Mouse (Mus musculus): ENCODE measurements around the gene Camta1.

Camta1 gene

DNA sequence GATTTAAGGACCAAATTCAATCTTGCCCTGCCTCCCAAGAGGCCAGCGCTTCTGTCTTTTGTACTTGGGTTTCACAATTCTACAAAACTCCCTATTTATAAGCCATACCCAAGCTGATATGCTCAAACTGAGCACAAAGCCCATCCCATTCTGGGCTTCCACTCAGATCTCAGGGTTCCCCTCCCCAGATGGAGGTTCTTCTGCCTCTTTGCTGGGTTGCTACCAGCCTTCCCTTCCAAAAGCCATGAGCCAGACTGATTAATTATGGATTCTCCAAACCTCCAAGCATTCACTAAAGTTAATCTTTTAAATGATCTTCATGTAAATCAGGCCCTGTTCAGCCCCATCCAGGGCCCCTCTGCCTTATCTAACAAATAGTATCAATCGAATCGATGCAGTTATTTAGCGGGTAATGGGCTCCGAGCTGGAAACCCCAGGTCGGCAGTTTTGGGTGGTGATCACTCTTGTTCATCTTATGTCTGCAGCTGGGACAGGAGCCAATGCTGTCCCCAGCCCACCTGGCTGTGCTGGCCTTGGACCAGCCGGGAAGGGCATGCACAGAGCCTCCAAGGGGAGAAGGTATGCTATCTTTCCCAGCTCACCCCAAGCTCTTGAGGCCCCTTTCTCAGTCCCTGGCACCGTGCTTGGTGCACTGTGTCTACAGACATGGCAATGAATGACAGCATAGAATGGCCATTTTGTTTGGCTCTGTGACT, 534.5 kb downstream of the Camta1 start:
- no peaks in the 10 kb centered on the region for H3K36me3 ChIP-seq (ENCODE audit: insufficient read depth, low read length)
- H3K4me3 ChIP-seq (replicated peaks; ENCODE audit: low read length), result no peak overlapping the region
- peaks cover 11% of the 10 kb centered on the region; the same call in 1 of the 2 replicates for H3K27me3 ChIP-seq (ENCODE audit: insufficient read depth, low read length)
- H3K9me3 ChIP-seq (ENCODE audit: low read length), result peaks cover 17% of the 10 kb centered on the region
- H3K4me1 ChIP-seq (replicated peaks; ENCODE audit: low read depth, low read length), result peaks cover 17% of the 10 kb centered on the region
- TF ChIP-seq CTCF (conservative IDR thresholded peaks at IDR 0.05; ENCODE audit: low read length) (no peak), POU5F1 (IDR thresholded peaks at IDR 0.05; ENCODE audit: borderline replicate concordance, low read length) (no peak), NANOG (IDR thresholded peaks at IDR 0.05; ENCODE audit: borderline replicate concordance, low read length) (no peak)

DNA sequence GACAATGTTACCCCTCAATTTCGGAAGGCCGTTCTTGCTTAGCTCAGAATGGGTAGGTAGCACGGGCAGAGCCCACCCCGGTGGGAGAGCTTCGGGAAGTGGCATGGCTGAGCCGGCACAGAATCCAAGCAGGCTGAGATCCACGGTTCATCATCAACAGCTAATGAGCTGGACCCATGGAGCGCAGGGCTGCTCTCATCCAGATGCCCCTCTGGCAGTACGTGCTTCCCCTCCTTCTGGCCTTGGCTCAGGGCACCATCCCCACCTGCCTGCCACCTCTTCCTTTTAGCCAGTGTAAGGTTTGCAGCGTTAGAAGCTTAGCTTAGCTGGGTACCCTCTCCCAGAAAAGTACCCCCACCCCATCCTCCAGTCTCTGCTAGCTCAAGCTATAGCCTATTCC, 545.2 kb downstream of the Camta1 start:
- peaks cover 7% of the 10 kb centered on the region for H3K4me1 ChIP-seq (replicated peaks; ENCODE audit: low read depth, low read length)
- H3K36me3 ChIP-seq (ENCODE audit: insufficient read depth, low read length), result no peaks in the 10 kb centered on the region
- H3K4me3 ChIP-seq (replicated peaks; ENCODE audit: low read length), result no peak overlapping the region
- TF ChIP-seq NANOG (IDR thresholded peaks at IDR 0.05; ENCODE audit: borderline replicate concordance, low read length) (no peak), POU5F1 (IDR thresholded peaks at IDR 0.05; ENCODE audit: borderline replicate concordance, low read length) (no peak), CTCF (conservative IDR thresholded peaks at IDR 0.05; ENCODE audit: low read length) (no peak)
- H3K9me3 ChIP-seq (ENCODE audit: low read length), result no peaks in the 10 kb centered on the region
- H3K27me3 ChIP-seq (ENCODE audit: insufficient read depth, low read length), result 0 out of 2 replicates have a peak, but pooled peaks cover 2% of the 10 kb centered on the region

DNA sequence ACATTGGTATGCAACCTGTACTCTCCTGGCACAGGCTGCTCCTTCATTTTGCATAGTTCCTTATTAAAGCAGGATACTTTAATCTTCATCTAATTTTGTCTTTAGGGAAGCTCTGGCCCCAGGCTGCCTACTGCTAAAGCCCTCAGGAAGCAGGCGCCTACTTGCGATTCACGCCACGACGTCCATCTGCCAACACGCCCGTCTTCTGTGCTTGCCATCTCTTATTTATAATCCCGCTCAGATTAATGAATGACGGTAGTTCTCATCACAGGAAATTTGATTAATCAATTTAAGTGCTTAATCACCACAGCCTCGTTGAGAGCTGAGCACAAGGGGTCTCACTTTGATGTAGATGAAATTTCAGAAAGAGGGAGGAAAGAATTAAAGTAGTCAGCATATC, 546.0 kb downstream of the Camta1 start:
- Histone ChIP-seq H3K9me3 (ENCODE audit: low read length) (no peaks in the 10 kb centered on the region), H3K4me3 (replicated peaks; ENCODE audit: low read length) (no peak overlapping the region), H3K4me1 (replicated peaks; ENCODE audit: low read depth, low read length) (peaks cover 12% of the 10 kb centered on the region), H3K36me3 (ENCODE audit: insufficient read depth, low read length) (no peaks in the 10 kb centered on the region), H3K27me3 (ENCODE audit: insufficient read depth, low read length) (0 out of 2 replicates have a peak, but pooled peaks cover 2% of the 10 kb centered on the region)
- TF ChIP-seq NANOG (IDR thresholded peaks at IDR 0.05; ENCODE audit: borderline replicate concordance, low read length), result no peak
- TF ChIP-seq POU5F1 (IDR thresholded peaks at IDR 0.05; ENCODE audit: borderline replicate concordance, low read length), result no peak
- no peak for TF ChIP-seq CTCF (conservative IDR thresholded peaks at IDR 0.05; ENCODE audit: low read length)

DNA sequence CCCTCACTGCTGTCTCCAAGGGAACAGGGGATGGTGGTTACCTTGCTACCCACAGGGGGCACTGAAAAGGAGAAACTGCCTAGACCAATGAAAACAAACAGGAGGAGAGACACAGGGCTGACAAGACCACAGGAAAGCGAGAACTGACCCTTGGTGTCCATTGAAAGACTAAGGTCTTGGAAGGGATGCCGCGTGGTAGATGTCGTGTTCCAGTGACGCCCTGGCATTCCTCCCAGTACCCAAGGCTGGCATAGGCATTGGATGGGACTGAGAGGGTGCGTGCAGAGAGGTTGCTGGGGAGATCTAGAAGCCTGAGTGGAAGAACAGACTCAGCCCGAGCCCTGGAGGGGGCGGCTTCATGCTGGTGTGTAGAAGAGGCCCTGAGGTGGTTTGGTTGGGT, 550.9 kb downstream of the Camta1 start:
- no peaks in the 10 kb centered on the region for H3K36me3 ChIP-seq (ENCODE audit: insufficient read depth, low read length)
- H3K27me3 ChIP-seq (ENCODE audit: insufficient read depth, low read length), result no peaks in the 10 kb centered on the region; the same call in 1 of the 2 replicates
- H3K9me3 ChIP-seq (ENCODE audit: low read length), result no peaks in the 10 kb centered on the region
- no peak overlapping the region for H3K4me3 ChIP-seq (replicated peaks; ENCODE audit: low read length)
- H3K4me1 ChIP-seq (replicated peaks; ENCODE audit: low read depth, low read length), result peaks cover 21% of the 10 kb centered on the region
- no peak for TF ChIP-seq NANOG (IDR thresholded peaks at IDR 0.05; ENCODE audit: borderline replicate concordance, low read length)

DNA sequence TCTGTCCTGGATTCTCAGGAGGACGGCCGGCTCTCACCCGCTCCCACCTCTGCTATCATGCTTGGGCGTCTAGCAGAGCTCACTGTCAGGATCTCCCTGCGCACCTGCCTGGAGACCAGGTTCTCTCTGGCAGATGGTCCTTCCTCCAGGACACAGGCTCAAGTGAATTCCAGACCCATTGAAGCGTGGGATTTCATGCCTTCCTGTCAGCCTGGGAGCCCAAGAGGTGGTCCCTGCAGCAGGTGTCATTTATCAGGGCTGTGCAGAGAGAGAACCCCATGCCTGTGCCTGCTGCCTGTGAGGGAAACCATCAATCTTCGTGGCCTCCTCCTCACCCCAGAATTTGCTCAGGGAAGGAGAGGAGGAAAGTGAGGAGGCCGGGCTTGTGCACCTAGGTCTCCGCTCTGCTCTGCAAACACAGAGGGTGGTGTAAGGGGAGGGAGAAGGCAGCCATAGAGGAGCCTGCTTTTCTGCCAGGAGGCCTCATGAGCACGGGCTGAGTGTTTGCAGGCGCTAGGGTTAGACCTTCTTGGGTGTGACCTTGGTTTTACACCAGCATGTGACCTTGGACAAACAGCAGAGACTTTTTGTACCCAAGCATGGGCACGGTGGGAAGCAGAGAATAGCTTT, 551.5 kb downstream of the Camta1 start:
- TF ChIP-seq POU5F1 (IDR thresholded peaks at IDR 0.05; ENCODE audit: borderline replicate concordance, low read length) (no peak), CTCF (conservative IDR thresholded peaks at IDR 0.05; ENCODE audit: low read length) (no peak), NANOG (IDR thresholded peaks at IDR 0.05; ENCODE audit: borderline replicate concordance, low read length) (no peak)
- H3K4me1 ChIP-seq (replicated peaks; ENCODE audit: low read depth, low read length), result peaks cover 21% of the 10 kb centered on the region
- H3K36me3 ChIP-seq (ENCODE audit: insufficient read depth, low read length), result no peaks in the 10 kb centered on the region
- H3K4me3 ChIP-seq (replicated peaks; ENCODE audit: low read length), result no peak overlapping the region
- H3K9me3 ChIP-seq (ENCODE audit: low read length), result no peaks in the 10 kb centered on the region
- no peaks in the 10 kb centered on the region; the same call in 1 of the 2 replicates for H3K27me3 ChIP-seq (ENCODE audit: insufficient read depth, low read length)

DNA sequence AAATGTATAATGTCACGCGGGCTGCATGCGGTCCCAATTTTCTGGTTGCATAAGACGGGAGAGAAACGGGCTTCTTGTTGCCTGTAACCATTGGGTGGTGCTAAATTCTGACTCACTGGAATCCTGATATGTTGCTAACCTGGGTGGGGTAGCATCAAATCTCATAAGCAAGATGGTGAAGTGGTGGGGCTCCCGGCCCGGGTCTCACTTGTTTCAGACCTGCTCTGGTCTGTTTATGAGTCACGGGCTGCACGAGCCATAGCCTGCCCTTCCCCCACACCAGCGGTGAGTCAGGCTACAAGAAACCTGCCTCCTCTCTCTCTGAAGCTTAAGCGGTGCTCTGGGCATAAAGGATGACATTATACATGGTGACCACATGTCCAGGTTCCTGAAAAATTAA, 554.8 kb downstream of the Camta1 start:
- no peak for TF ChIP-seq CTCF (conservative IDR thresholded peaks at IDR 0.05; ENCODE audit: low read length)
- TF ChIP-seq NANOG (IDR thresholded peaks at IDR 0.05; ENCODE audit: borderline replicate concordance, low read length), result no peak
- TF ChIP-seq POU5F1 (IDR thresholded peaks at IDR 0.05; ENCODE audit: borderline replicate concordance, low read length), result no peak
- Histone ChIP-seq H3K36me3 (ENCODE audit: insufficient read depth, low read length) (no peaks in the 10 kb centered on the region), H3K4me3 (replicated peaks; ENCODE audit: low read length) (no peak overlapping the region), H3K27me3 (ENCODE audit: insufficient read depth, low read length) (peaks cover 4% of the 10 kb centered on the region), H3K9me3 (ENCODE audit: low read length) (no peaks in the 10 kb centered on the region), H3K4me1 (replicated peaks; ENCODE audit: low read depth, low read length) (peaks cover 24% of the 10 kb centered on the region)

DNA sequence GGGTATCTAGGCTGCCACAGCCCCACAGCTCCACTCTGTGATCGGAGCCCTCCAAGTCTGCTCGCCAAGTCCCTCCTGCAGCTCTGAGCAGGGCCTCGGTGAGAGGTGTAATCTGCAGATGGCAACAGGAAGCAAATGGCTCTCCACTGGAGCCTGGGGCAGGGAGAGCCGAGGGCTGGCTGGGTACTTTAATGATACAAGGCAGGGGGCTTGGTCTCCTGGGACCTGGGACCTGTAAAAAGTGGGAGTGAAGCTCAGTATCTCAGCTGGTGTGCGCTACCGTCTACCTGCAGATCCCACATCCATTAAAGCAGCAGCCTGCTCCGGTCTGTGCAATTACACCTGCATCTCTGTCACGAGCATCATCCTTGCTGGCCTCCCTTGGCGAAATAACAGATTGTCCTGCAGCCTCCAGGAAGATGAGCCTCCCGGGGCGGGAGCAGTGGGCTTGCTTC, 555.3 kb downstream of the Camta1 start:
- H3K27me3 ChIP-seq (ENCODE audit: insufficient read depth, low read length), result peaks cover 4% of the 10 kb centered on the region
- no peak for TF ChIP-seq NANOG (IDR thresholded peaks at IDR 0.05; ENCODE audit: borderline replicate concordance, low read length)
- no peak for TF ChIP-seq CTCF (conservative IDR thresholded peaks at IDR 0.05; ENCODE audit: low read length)
- no peak for TF ChIP-seq POU5F1 (IDR thresholded peaks at IDR 0.05; ENCODE audit: borderline replicate concordance, low read length)
- peaks cover 23% of the 10 kb centered on the region for H3K4me1 ChIP-seq (replicated peaks; ENCODE audit: low read depth, low read length)
- no peaks in the 10 kb centered on the region for H3K9me3 ChIP-seq (ENCODE audit: low read length)
- H3K4me3 ChIP-seq (replicated peaks; ENCODE audit: low read length), result no peak overlapping the region
- H3K36me3 ChIP-seq (ENCODE audit: insufficient read depth, low read length), result no peaks in the 10 kb centered on the region

DNA sequence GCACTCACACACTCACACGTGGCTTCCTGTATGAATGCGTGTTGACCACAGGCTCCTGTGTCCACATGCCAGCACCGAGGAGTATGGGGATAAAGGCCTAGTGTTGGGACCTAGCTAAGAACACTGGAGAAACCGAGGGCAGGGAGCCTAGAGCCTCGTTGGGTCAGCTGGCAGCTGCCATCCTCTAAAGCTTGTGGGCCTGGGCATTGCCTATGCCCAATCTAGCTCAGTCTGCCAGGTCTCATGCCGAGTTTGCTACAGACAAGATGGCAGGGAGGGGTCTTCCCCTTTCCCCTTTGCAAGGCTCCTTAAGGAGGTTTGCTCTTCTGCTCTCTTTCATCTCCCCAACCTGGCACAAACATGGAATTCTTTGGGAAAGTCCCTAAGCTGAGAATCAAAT, 555.9 kb downstream of the Camta1 start:
- no peak overlapping the region for H3K4me3 ChIP-seq (replicated peaks; ENCODE audit: low read length)
- H3K9me3 ChIP-seq (ENCODE audit: low read length), result no peaks in the 10 kb centered on the region
- no peaks in the 10 kb centered on the region for H3K36me3 ChIP-seq (ENCODE audit: insufficient read depth, low read length)
- TF ChIP-seq NANOG (IDR thresholded peaks at IDR 0.05; ENCODE audit: borderline replicate concordance, low read length) (no peak), POU5F1 (IDR thresholded peaks at IDR 0.05; ENCODE audit: borderline replicate concordance, low read length) (no peak), CTCF (conservative IDR thresholded peaks at IDR 0.05; ENCODE audit: low read length) (no peak)
- H3K4me1 ChIP-seq (replicated peaks; ENCODE audit: low read depth, low read length), result peaks cover 20% of the 10 kb centered on the region
- peaks cover 4% of the 10 kb centered on the region for H3K27me3 ChIP-seq (ENCODE audit: insufficient read depth, low read length)
